Mouse (Mus musculus): Measurements from ENCODE around the gene Adamts8. TPM values are rescaled to one million over a fixed set of nuclear protein-coding genes. Genes with fewer than 3 reads are reported as not detected.

Gene Adamts8
- total RNA-seq (2012; rRNA removed) (not detected in 2 replicates), total RNA-seq (2014; rRNA removed) (not detected in 2 replicates), polyA plus RNA-seq (2012; ENCODE audit: insufficient read length, low read depth) (not detected in 2 replicates)

DNA sequence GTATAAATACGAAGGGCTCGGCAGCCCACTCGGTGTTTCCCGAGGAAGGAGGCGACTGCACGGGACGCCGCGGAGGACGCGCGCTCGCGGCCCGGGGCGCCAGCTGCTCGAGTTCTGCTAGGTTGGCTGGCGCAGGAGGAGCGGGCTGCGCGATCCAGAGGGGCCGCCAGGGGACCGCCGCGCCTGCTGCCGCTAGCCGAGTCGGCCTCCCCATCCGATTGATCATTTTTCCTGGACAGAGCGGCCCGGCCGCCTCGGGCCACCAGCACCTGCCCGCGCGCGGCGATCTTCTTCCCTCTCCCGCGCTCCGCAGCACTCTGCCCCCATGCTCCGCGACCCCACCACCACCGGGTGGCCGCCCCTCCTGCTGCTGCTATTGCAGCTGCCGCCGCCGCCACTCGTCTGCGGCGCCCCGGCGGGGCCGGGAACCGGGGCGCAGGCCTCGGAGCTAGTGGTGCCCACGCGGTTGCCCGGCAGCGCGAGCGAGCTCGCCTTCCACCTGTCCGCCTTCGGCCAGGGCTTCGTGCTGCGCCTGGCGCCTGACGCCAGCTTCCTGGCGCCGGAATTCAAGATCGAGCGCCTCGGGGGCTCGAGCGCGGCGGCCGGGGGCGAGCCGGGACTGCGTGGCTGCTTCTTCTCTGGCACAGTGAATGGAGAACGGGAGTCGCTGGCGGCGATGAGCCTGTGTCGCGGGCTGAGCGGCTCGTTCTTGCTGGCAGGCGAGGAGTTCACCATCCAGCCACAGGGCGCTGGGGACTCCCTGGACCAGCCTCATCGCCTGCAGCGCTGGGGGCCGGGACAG is at the start of gene Adamts8:
Adamts8 (plus strand) TSS at position 51 of the 802 bp plus-strand sequence.
- Histone ChIP-seq H3K9ac (ENCODE audit: insufficient read depth, low read depth) (no peak within 1 kb of the TSS), H3K36me3 (replicated peaks in 1 of 2; ENCODE audit: control insufficient read depth in 1 of 2, insufficient read depth in 1 of 2, low read length in 1 of 2) (no peaks in the 10 kb centered on the region), H3K27me3 (replicated peaks) (no peaks in the 10 kb centered on the region), H3K27ac (ENCODE audit: insufficient read depth, low read depth) (no peak within 1 kb of the TSS), H3K4me3 (replicated peaks in 1 of 3; ENCODE audit: low read depth in 2 of 3, low read length in 2 of 3, poor library complexity in 1 of 3) (no peak within 1 kb of the TSS), H3K79me2 (replicated peaks; ENCODE audit: control insufficient read depth, extremely low read depth, insufficient read depth, poor library complexity, severe bottlenecking) (no peaks in the 10 kb centered on the region), H3K4me2 (ENCODE audit: insufficient read depth, low read depth, poor library complexity, severe bottlenecking) (no peak within 1 kb of the TSS), H3K9me3 (replicated peaks; ENCODE audit: low read length) (peaks cover 4% of the 10 kb centered on the region), H3K4me1 (ENCODE audit: control insufficient read depth in 1 of 2, insufficient read depth in 2 of 2) (no peaks in the 10 kb centered on the region)
- in situ Hi-C loops (cut with MboI; ENCODE audit: low pct_ligation_motif_present, low pct_unique_long_range_greater_than_20kb, low sequenced_read_pairs) (loop anchor here (5.0 kb wide), 1 partner anchor 465 kb away; no protein-coding TSS in a partner anchor), dilution Hi-C loops (cut with MboI; ENCODE audit: extremely low pct_ligation_motif_present, extremely low pct_unique_long_range_greater_than_20kb, low sequenced_read_pairs) (no loop called here)
- TF ChIP-seq RCOR1 (conservative IDR thresholded peaks at IDR 0.05; ENCODE audit: low read depth, low read length) (no peak), BHLHE40 (IDR thresholded peaks at IDR 0.05; ENCODE audit: low read depth, low read length) (no peak), JUND (conservative IDR thresholded peaks at IDR 0.05; ENCODE audit: low read depth, low read length) (no peak), ZC3H11A (IDR thresholded peaks at IDR 0.05; ENCODE audit: low read depth, low read length) (no peak), POLR2AphosphoS2 (IDR thresholded peaks at IDR 0.05; ENCODE audit: low read depth, low read length) (no peak), MAX (IDR thresholded peaks at IDR 0.05; ENCODE audit: low read length) (no peak), USF1 (IDR thresholded peaks at IDR 0.05; ENCODE audit: low read depth, low read length) (no peak), E2F4 (IDR thresholded peaks at IDR 0.05; ENCODE audit: insufficient replicate concordance, low read depth, low read length) (no peak), MAZ (IDR thresholded peaks at IDR 0.05; ENCODE audit: low read depth, low read length) (no peak), SIN3A (IDR thresholded peaks at IDR 0.05; ENCODE audit: low read length) (no peak), HCFC1 (IDR thresholded peaks at IDR 0.05; ENCODE audit: low read depth, low read length) (no peak), CHD2 (IDR thresholded peaks at IDR 0.05; ENCODE audit: low read length) (no peak), JUN (IDR thresholded peaks at IDR 0.05; ENCODE audit: insufficient read depth, low read depth, low read length) (no peak), GABPA (IDR thresholded peaks at IDR 0.05; ENCODE audit: insufficient replicate concordance, low read depth, low read length) (no peak)
- DNase-seq (ENCODE audit: extremely low read depth): no peak

DNA sequence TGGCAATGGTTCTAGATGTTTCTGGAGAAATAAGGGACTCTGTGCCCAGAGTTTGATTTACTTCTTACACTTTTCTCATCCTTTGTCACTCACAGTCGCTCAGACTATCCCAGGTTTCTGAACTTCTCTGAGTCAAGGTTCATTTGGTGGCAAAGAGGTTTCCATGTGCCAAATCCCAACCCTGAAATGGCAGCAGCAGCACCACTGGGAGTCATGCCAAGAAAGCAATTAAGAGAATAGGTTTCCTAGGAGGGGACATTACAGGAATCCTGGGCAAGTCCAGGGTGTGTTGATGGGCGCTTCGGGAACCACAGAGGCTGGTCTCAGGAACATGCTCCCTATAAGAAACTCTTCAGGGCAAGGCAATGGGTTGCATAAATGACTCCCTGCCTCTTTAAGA is 46.7 kb upstream of the Adamts8 start:
- H3K4me2 ChIP-seq (ENCODE audit: insufficient read depth, low read depth, poor library complexity, severe bottlenecking): no peak overlapping the region
- H3K4me1 ChIP-seq (ENCODE audit: control insufficient read depth in 1 of 2, insufficient read depth in 2 of 2): no peaks in the 10 kb centered on the region
- no peaks in the 10 kb centered on the region for H3K36me3 ChIP-seq (replicated peaks in 1 of 2; ENCODE audit: control insufficient read depth in 1 of 2, insufficient read depth in 1 of 2, low read length in 1 of 2)
- no peaks in the 10 kb centered on the region for H3K9me3 ChIP-seq (replicated peaks; ENCODE audit: low read length)
- no peaks in the 10 kb centered on the region for H3K79me2 ChIP-seq (replicated peaks; ENCODE audit: control insufficient read depth, extremely low read depth, insufficient read depth, poor library complexity, severe bottlenecking)
- DNase-seq (ENCODE audit: extremely low read depth): no peak
- dilution Hi-C loops (cut with MboI; ENCODE audit: extremely low pct_ligation_motif_present, extremely low pct_unique_long_range_greater_than_20kb, low sequenced_read_pairs): no loop called here
- no peaks in the 10 kb centered on the region for H3K27me3 ChIP-seq (replicated peaks)
- no peak for TF ChIP-seq ELF1 (IDR thresholded peaks at IDR 0.05; ENCODE audit: low read depth, low read length)
- TF ChIP-seq MAZ (IDR thresholded peaks at IDR 0.05; ENCODE audit: low read depth, low read length): no peak
- no peak for TF ChIP-seq TCF12 (IDR thresholded peaks at IDR 0.05; ENCODE audit: low read depth, low read length)
- TF ChIP-seq MEF2A (IDR thresholded peaks at IDR 0.05; ENCODE audit: borderline replicate concordance, low read depth, low read length): no peak
- no peak for TF ChIP-seq PAX5 (IDR thresholded peaks at IDR 0.05; ENCODE audit: low read length)
- no peak for TF ChIP-seq ZKSCAN1 (IDR thresholded peaks at IDR 0.05; ENCODE audit: borderline replicate concordance, low read depth, low read length)
- TF ChIP-seq ETS1 (conservative IDR thresholded peaks at IDR 0.05; ENCODE audit: low read depth, low read length): no peak
- no peak for TF ChIP-seq SIN3A (IDR thresholded peaks at IDR 0.05; ENCODE audit: low read length)
- TF ChIP-seq POLR2A (IDR thresholded peaks at IDR 0.05; ENCODE audit: low read depth, low read length): no peak
- no peak for TF ChIP-seq MAX (IDR thresholded peaks at IDR 0.05; ENCODE audit: low read length)
- no peak for TF ChIP-seq UBTF (IDR thresholded peaks at IDR 0.05; ENCODE audit: low read depth, low read length)
- TF ChIP-seq USF1 (IDR thresholded peaks at IDR 0.05; ENCODE audit: low read depth, low read length): no peak
- TF ChIP-seq HCFC1 (IDR thresholded peaks at IDR 0.05; ENCODE audit: low read depth, low read length): no peak
- TF ChIP-seq RCOR1 (conservative IDR thresholded peaks at IDR 0.05; ENCODE audit: low read depth, low read length): no peak
- TF ChIP-seq KAT2A (IDR thresholded peaks at IDR 0.05; ENCODE audit: insufficient replicate concordance, low read length): no peak
- no peak for TF ChIP-seq MXI1 (IDR thresholded peaks at IDR 0.05; ENCODE audit: low read depth, low read length)
- no peak for TF ChIP-seq NRF1 (IDR thresholded peaks at IDR 0.05; ENCODE audit: low read depth, low read length)
- H3K9ac ChIP-seq (ENCODE audit: insufficient read depth, low read depth): no peak overlapping the region
- in situ Hi-C loops (cut with MboI; ENCODE audit: low pct_ligation_motif_present, low pct_unique_long_range_greater_than_20kb, low sequenced_read_pairs): no loop called here
- no peak overlapping the region for H3K4me3 ChIP-seq (replicated peaks in 1 of 3; ENCODE audit: low read depth in 2 of 3, low read length in 2 of 3, poor library complexity in 1 of 3)
- no peak overlapping the region for H3K27ac ChIP-seq (ENCODE audit: insufficient read depth, low read depth)
